Mouse (Mus musculus): ENCODE results near the gene Gfer.
"Not testable (repeated sequence)": the region's sequence is repeated elsewhere in the genome, so short reads cannot be mapped to it uniquely, and the experiment has no call there.

Gfer gene

DNA sequence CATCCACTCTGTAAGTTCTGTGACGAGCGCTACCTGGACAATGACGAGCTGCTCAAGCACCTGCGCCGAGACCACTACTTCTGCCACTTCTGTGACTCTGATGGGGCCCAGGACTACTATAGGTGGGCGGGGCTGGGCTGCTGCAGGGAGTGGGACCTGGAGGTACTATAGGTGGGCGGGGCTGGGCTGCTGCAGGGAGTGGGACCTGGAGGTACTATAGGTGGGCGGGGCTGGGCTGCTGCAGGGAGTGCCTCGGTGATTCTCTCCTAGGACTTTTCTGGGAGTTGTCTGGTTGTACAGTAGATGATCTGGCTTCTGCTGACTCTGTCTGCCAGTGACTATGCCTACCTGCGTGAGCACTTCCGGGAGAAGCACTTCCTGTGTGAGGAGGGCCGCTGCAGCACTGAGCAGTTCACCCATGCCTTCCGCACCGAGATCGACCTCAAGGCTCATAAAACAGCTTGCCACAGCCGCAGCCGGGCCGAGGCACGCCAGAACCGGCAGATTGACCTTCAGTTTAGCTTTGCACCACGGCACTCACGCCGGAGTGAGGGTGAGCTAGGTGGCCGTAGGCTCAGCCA, 18.4 kb downstream of the Gfer start:
- no peak for DNase-seq

DNA sequence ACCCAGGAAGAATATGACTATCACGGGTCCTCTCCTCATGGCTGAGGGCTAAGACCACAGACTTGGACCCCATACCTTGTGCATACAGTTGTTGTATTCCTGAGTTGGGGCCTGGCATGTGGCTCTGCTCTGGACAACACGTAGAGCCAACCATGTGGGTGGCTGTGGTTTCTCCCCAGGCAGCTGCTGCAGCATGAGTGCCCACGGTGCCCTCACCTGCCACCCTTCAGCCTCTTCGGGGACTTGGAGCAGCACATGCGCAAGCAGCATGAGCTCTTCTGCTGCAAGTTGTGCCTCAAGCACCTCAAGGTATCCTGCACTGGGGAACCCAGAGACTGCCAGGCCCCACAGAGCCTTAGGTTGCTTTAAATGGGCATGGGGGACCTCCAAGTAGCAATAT, 19.1 kb downstream of the Gfer start:
- DNase-seq = no peak

DNA sequence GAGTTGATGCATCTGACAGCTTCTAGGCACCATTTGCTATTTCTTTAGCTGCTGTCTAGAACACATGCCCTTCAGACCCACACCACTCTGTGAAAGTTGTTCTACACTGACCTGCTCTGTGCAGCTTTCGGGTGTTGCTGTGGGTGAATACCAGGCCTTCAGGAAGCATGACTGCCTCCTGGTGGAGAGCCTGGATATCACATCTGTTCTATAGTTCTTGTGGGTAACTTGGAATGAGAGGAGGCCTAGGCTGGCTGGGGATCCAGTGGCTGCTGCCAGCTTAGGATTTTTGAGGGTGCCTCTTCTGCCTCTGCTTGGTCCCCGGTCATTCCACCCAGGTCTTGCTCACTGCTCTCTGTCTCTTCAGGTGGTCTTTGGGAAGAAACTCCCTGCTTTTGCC, 19.8 kb downstream of the Gfer start:
- peak; percentile 60 for DNase-seq

DNA sequence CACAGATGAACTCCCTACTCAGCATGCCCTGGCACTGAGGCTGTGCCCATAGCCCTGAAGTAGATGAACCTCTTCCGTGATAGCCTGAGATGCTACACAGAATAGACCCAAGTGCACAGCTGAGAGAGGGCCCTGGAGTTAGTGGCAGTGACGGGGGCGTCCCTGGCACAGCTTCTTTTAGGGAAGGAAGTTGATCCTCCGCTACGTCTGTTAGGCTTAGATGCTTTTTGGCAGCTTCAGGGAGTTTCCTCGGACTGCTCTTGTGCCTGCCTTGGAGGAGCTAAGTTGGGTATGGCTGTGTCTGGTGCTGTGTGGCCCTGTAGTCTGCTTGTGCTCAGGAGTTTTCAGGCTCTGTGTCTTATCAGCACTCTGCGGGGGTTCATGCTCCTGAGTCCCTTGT, 21.7 kb downstream of the Gfer start:
- DNase-seq = no peak

DNA sequence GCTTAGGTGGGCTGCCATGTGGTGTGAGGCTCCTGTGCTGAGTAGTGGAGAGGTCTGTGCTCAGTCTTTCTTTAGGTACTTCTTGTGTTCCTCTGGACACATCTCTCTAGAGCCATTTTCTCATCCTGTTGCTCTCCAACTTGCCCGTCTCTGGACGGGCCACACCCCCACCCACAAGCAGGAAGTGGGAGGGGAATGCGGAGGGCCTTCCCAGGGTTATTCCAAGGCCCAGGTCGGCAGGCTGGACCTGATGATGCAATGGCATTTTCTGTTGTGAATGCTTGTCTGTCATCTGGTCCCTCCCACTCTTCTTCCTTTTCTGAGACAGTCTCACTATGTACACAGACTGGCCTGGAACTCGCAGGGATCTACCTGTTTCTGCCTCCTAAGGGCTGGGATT, 23.8 kb downstream of the Gfer start:
- peak; percentile 61 for DNase-seq

DNA sequence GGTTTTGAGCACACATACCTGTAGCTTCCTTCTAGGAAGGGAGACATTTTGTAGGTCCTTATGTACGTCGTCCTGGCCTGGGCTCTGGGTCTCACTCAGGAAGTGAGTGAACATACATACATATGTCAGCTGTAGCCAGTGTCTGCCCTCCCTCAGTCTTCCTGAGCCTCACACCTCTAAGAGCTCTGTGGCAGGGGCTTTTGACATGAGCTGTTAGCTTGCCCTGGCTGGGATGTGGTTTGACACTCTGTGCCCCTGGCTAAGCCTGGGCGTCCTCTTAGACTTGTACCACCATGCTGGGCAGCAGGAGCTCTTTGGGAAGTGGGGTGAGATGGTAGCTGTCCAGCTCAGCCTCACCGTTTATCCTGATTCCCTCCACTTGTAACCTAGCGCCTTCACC, 24.6 kb downstream of the Gfer start:
- DNase-seq = no peak

DNA sequence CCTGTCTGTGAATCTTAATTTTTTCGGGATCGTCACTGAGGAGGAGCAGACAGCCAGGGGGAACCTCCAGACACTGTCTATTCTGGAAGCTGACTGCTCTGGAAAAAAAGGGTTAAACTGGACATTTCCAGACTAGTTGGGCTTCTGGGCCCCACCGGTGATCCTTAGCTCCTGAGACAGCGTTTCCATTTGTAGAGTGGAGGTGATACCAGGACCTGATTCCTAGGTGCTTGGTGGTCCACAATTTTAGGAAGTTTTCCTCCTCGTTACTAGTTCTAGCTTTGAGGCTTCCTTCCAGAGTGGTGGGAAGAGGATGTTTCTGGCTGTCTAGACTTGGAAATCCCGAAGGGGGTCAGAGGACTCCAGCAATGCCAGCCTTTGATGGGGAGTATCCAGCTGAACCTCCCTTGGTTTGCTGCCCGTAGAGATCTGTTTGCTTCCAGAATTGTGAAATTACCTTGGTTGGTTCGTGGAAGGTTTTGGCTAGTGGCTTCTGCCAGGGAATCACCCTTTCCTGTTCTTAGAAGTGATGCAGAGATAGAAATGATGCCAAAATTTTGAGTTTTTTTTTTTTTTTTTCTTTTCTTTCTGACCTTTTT, 25.6 kb downstream of the Gfer start:
- no peak for DNase-seq

DNA sequence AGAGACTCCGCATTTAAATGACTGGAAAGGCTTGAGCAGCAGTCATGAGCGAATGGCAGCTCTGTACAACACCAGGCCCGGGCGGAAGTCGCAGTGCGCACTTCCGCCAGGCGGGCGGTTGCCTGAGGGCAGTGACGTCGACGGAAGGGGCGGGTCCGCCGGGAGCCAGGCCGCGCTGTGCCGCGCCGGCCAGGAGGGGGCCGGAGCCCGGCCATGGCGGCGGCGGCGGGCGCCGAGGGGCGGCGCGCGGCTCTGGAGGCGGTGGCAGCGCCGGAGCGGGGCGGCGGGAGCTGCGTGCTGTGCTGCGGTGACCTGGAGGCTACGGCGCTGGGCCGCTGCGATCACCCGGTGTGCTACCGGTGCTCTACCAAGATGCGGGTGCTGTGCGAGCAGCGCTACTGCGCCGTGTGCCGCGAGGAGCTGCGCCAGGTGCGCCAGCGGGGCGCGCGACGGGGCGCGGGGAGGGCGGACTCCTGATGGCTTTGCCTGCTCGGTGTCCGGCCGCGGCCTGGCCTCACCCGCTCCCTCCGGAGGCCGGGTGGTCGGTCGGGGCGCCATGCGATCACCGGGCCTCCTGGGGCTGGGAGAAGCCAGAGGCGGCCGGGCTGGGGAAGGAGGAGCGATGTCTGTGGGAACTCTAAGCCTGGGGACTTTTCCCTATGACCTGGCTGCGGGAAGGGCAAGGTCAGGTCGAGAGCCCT, 26.3 kb downstream of the Gfer start, which contains the start of gene Zfp598:
Gene Zfp598 (plus strand): TSS at position 143 of the 701 bp plus-strand sequence.
- peak; percentile 95 for DNase-seq

DNA sequence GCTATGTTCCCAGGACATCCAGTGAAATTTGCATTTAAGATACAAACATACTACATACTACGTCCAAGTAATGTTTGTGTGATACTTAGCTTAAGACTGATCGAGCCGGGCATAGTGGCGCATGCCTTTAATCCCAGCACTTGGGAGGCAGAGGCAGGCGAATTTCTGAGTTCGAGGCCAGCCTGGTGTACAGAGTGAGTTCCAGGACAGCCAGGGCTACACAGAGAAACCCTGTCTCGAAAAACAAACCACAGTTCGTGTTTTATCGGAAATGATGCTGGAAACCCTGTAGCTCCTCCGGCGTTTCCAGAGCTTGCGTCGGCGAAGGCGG, 26.8 kb downstream of the Gfer start:
- not testable (repeated sequence) for DNase-seq

DNA sequence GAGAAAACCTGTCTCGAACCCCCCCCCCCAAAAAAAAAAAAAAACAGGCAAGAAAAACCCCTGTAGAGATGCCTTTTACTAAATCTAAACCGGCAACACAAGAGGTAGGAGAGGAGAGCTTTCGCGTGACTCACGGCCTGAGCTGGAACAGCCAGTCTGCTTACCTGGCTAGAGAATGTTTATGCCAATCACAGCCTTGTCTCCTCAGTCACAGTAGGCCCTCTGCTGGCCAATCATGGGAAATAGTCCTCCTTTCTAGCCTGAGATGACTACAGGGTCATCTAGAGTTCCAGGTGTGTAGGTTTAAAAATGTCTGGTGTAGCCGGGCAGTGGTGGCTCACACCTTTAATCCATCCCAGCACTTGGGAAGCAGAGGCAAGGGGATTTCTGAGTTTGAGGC, 28.5 kb downstream of the Gfer start:
- DNase-seq = peak; percentile 74

DNA sequence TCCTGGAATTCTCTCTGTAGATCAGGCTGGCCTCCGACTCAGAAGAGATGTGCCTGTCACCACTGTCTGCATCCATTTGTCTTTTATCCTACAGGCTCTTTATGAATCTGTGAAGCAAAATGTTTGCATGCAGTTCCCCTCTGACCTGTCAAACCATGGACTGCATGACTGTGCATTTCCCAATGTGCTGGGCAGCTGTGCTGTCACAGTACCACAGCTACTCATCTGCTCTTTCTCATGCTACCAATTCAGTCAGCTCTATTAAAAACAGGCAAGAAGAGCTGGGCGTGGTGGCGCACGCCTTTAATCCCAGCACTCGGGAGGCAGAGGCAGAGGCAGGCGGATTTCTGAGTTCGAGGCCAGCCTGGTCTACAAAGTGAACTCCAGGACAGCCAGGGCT, 28.9 kb downstream of the Gfer start:
- DNase-seq = not testable (repeated sequence)

DNA sequence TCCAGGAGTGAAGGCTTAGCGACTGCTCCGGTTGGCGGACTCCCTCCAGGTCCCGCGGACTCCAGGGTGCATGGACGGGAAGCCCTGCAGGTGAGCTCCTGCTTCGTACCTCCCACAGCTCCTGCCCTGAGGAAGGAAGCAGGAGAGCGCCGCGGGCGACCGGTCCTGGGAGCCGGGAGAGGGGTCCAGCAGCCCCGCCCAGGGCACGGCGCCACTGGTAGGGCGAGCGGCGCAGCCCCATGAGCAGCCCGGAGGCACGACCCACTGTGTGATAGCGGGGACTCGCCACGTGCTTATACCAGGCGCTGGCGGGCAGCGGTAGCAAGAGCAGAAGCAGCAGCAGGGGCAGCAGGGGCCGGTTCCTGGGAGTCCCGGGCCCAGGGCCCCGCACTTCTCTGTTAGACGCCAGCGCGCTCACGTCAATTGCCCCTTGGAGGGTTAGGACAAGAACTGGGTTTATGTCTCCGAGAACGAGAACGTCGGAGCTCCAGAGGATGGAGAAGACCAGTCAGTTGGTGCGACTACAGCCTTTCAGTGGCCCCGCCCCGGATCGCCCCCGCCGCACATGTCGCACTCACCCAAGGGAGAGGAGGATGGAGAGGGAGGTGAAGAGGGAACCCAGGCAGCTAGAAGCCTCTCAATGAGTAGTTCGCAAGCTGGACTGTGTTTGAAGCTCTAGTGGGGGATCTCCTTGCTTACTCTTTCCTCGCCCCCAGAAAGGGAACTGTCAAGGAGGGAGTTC, 37.8 kb downstream of the Gfer start, which contains the start of gene Npw:
Gene Npw (minus strand): TSS at position 441 of the 742 bp plus-strand sequence.
- peak; percentile 29 for DNase-seq

DNA sequence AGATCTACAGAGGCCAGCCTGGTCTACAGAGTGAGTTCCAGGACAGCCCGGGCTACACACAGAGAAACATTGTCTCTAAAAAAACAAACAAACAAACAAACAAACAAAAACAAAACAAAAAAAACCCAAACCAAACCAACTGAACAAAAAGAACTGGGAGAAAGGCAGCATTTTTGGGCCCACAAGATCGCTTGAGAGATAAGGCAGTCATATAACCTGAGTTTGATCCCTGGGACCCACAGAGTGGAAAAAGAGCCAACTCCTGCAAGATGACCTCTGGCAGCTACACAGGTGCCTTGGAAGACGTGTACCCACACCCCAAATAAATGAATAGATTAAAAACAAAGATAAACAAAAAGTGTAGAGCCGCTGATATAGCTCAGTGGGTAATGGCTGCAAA, 41.0 kb downstream of the Gfer start:
- no peak for DNase-seq

DNA sequence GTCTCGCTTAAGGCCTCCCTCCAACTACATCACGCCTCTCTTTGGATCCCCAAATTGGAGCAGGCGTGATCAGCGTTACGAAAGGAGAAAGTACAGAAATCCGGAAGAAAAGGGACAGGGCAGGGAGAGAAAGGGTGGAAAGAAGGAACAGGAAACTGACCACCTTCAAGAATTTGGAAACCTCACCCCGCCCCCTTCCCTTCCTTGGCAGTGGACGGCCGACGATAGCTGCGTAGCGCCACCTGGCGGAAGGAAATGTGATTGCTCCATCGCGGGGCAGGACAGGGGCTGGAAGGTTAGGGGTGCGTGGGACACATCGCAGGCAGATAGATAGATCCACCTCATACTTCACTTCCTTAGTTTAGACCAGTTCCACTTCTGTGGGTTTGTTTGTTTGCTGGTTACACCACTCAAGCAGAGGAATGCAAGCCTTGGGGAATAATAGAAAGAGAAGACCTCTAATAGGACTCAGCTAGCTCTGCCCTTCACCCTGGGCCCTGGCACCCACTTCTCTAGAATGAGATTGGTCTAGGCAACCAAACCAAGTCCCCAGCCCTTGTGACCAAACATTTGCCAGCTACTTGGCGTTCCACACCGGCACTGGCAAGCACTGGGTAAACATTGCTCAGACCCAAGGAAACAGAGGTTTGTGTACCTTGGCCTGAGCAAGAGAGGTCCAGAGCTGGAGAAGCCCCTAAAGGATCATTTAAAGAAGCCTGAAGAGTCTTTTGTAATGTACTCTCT, 41.8 kb downstream of the Gfer start:
- peak; percentile 83 for DNase-seq

DNA sequence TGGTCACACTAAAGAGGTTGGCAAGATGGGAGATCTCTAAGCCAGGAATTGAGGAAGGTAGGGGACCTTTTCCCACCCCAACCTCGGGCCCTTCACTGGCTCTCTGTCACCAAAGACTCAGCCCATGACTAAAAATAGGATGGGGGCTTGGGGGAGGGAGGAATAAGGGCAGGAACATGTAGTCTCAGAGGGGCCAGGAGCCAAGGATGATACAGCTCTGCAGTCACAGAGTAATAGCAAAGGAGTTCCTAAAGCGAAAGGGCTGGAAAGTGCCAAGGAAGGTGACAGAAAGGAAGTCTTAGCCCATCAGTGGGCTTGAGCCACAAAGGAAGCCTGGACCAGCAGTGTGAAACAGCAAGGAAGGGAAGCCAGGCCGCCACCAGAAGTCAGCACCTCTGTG, 44.1 kb downstream of the Gfer start:
- DNase-seq = no peak

DNA sequence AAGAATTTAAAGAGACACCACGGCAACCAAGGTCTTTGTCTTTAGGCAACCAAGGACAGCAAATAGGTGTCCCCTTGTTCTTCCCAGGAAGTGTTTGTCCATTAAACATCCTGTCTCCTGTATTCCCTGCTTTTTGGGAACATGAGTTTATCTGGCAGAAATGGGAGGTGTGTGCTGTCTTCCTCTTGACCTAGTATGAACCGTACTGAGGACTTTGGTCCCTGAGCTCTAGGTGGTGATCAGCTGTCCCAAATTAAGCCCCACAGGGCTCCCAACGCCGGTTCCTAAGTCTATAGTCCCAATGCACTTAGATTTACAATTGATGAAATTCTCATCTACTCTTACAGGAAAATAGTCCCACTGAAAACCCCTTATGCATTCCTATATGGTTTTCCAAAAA, 45.2 kb downstream of the Gfer start:
- no peak for DNase-seq

DNA sequence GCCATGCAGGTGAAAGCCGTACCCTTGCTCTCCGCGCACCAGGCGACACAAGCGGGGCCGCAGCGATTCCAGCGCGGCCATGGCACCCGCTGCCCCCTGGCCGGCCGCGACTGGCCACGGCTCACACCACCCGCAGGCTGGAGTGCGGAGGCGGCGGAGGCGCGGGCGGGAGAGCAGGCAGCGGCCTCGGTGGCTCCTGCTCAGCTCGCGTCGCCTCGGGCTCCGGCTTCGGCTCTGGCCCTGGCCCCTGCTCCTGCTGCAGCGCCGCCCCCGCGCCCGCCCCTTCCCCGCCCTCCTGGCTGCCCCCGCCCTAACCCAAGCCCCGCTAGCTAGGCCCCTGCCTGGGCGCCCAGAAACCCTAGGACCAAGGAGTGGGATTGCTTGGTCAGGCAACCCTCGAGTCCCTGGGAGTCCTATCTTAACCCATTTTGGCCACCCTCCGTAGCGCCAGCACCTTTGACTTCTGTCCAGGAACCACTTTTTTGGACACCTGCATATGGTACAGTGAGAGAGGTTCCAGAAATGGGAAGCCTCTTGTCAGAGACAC, 45.8 kb downstream of the Gfer start, which contains the start of gene Slc9a3r2:
Gene Slc9a3r2 (minus strand): TSS at position 258 of the 547 bp plus-strand sequence.
- peak; percentile 76 for DNase-seq

DNA sequence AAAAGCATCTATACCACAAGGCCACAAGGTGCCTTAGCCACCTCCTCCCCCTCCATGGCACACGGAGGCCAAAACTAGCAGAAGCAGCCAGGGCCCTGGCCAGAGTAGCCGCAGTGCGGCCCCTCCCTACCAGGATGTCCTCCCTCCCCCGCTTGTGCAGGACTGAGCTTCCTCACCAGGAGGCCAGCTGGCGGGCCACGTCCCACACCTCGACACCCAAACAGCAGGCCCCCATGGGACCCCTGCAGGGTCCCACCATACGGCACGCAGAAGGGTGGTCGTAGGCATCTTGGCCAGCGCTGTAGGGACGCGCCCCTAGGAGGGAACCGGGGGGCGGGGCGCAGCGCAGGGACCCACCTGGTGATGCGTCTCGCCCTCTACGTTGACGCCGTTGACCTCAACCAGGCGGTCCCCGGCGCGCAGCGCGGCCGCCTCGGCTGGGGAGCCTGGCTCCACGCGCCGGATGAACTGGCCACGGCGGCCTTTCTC, 46.3 kb downstream of the Gfer start:
- peak; percentile 68 for DNase-seq

DNA sequence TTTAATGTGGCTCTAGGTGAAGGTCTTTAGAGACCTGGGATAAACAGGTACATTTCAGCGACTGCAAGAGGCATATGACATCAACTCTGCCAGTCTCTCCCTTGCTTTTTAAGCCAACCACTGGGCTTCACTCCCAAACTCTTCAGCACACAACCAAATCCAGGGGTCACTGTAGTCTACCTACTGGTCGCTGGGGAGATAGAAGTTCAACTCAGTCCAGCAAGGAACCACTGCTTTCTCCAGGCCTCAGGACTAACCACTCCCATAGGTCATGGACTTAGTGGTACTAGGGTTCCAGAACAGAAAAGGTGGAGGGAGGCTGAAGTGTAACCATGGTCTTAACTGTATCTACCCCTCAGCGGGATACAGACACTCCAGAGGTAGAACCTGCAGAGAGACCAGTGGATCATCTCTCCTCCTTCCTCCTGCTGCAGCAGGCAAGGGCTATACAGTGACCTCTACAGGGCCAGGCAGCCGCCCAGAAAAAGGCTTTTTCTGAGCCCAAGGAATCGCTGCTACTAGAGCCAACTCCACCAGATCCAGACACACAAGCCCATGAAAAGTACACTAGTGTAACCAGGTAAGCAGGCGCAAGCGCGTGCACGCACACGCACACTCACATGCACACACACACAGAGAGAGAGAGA, 47.1 kb downstream of the Gfer start:
- no peak for DNase-seq

DNA sequence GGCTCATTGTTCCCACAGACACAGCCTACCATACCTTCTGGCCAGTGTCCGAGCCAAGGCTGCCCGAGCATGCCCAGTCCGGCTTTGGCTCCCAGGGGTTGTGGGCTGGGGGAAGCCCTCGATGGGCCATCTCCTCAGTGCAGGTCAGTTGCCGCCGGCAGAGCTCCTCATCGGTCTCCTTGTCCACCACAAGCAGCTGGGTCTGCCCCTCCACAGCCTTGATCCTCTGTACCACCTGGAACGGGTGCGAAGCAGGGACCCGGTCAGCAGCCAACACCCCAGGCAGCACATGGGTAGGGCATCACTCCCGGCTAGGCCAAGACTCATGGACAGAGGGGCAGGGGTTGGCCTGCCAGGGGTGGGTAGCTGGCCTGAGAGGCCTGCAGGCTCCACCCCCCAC, 48.5 kb downstream of the Gfer start:
- DNase-seq = no peak

DNA sequence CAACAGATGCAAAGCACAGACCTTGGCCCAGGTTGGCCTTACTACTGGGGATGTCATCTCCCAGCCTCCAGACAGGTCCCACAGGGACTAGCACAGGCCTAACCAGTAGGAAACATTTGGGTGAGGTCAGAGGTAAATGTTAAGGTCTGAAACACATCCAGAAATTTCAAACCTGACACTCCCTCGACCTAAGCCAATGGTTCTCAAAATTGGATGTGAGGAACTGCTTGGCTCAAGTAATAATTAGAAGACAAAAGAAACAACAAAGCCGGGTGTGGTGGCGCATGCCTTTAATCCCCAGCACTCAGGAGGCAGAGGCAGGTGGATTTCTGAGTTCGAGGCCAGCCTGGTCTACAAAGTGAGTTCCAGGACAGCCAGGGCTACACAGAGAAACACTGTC, 49.6 kb downstream of the Gfer start:
- no peak for DNase-seq

DNA sequence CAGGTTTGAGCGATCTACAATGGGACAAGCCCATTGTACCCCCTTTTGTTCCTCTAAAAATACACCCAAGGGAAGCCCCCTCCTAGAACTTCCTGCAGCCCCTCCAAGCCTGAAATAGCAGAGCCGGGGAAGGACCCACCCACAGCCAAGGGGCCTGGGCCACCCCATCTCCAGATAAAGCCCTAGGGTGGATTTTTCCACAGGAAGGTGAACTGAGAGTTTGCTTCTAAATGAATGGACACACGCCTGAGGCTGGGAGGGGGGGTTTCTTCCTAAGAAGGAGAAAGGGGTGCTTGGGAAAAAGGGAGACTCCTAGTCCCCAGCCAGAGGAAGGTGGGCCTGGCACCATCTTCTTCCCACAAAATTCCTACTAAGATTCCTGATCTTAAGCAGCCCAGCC, 50.0 kb downstream of the Gfer start:
- DNase-seq = peak; percentile 38

All from kidney, adult 18-20 months (tissue).